21 mouse cellular contexts compared by ENCODE assay signal in the genomic region with DNA sequence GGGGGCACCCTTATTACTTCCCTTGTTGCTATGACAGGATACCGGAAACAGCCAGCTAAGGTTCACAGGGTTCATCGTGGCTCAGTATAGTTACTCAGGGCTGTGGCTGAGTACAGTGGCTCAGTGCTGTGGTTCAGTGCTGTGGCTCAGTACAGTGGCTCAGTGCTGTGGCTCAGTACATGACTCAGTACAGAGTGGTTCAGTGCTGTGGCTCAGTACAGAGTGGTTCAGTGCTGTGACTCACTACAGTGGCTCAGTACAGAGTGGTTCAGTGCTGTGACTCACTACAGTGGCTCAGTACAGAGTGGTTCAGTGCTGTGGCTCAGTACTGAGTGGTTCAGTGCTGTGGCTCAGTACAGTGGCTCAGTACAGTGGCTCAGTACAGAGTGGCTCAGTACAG.
"Had no signal": no experiment of that assay in that cellular context is flagged by ENCODE, and none has a peak within 500 bp of the region (broad histone marks: within the 10 kb centered on the region; RNA-seq: fewer than 3 reads in every experiment).

No protein-coding gene starts in this region.

- H3K27ac ChIP-seq: intestine, embryonic 15.5 days; kidney, postnatal 0 days; layer of hippocampus, adult 2 months; limb, embryonic 10.5 days; limb, embryonic 13.5 days; liver, embryonic 14.5 days; macrophage; stomach, postnatal 0 days had no signal

- ATAC-seq: intestine, embryonic 15.5 days; liver, postnatal 0 days; lung, postnatal 0 days had no signal

- H3K36me3 ChIP-seq: intestine, embryonic 15.5 days; limb, embryonic 10.5 days; limb, embryonic 13.5 days had no signal

- H3K4me3 ChIP-seq: intestine, embryonic 15.5 days; layer of hippocampus, adult 2 months; limb, embryonic 10.5 days; limb, embryonic 13.5 days had no signal

- H3K4me2 ChIP-seq: intestine, embryonic 15.5 days; limb, embryonic 13.5 days; lung, embryonic 14.5 days had no signal

- H3K9me3 ChIP-seq: intestine, embryonic 15.5 days; limb, embryonic 10.5 days; limb, embryonic 13.5 days had no signal

- DNase-seq: kidney, adult 11 months; kidney, adult 9 months; layer of hippocampus, adult 9-11 months; liver; liver, postnatal 0 days; lung, embryonic 14.5 days; midbrain, embryonic 14.5 days; right cerebral cortex, postnatal 14 days; right cerebral cortex, postnatal 4 days; thymus, adult 2 months; thymus, postnatal 14 days; thymus, postnatal 4 days had no signal

- H3K9ac ChIP-seq: intestine, embryonic 15.5 days; limb, embryonic 13.5 days; liver, embryonic 14.5 days; liver, postnatal 0 days; lung, embryonic 14.5 days had no signal

- H3K27me3 ChIP-seq: intestine, embryonic 15.5 days; limb, embryonic 13.5 days had no signal
